Mouse (Mus musculus) erythroblast, embryonic 14.5 days (primary cell): ENCODE results near the gene Vtn. TPM values are rescaled to one million over a fixed set of nuclear protein-coding genes. Genes with fewer than 3 reads are reported as not detected.
"Not testable (repeated sequence)": the region's sequence is repeated elsewhere in the genome, so short reads cannot be mapped to it uniquely, and the experiment has no call there.

Experiments
- H3K27me3 ChIP-seq: 2 replicates; pipeline ENCODE4 v1.6.1; 2012; ENCODE audit warnings: inconsistent platforms; ENCODE audit not compliant: control insufficient read depth
- H3K36me3 ChIP-seq: 2 replicates; pipeline ENCODE4 v1.6.1; 2012; ENCODE audit warnings: mild to moderate bottlenecking, inconsistent platforms; ENCODE audit not compliant: control insufficient read depth
- H3K4me1 ChIP-seq: 2 replicates; pipeline ENCODE4 v1.6.1; 2012; ENCODE audit warnings: inconsistent platforms; ENCODE audit not compliant: control insufficient read depth
- H3K4me3 ChIP-seq: replicated peaks from 2 replicates; pipeline ENCODE3; 2012; ENCODE audit warnings: moderate library complexity, mild to moderate bottlenecking, inconsistent platforms
- H3K9me3 ChIP-seq: 2 replicates; pipeline ENCODE4 v1.6.1; 2012; ENCODE audit warnings: low read length, inconsistent platforms, mixed read lengths; ENCODE audit not compliant: control insufficient read depth
- GATA1 ChIP-seq: IDR thresholded peaks from 2 replicates; pipeline ENCODE4 v1.6.1; 2012; ENCODE audit warnings: low read length, inconsistent platforms, mixed read lengths
- TAL1 ChIP-seq: IDR thresholded peaks from 3 replicates; pipeline ENCODE4 v1.6.1; 2012; ENCODE audit warnings: low read length, inconsistent platforms, mixed read lengths
- polyA plus RNA-seq: library from polyadenylated mRNA; stranded (reverse); fragments of >175 nt; gene quantifications from 2 replicates; pipeline ENCODE4 v1.2.3, GENCODE M21; 2012

Vtn gene
- polyA plus RNA-seq, 1 experiment, result 0.28 TPM

- H3K4me3 ChIP-seq, result no peak overlapping the region
- H3K36me3 ChIP-seq, result peaks cover 50% of the 10 kb centered on the region
- no peaks in the 10 kb centered on the region for H3K27me3 ChIP-seq
- TF ChIP-seq TAL1 (no peak), GATA1 (no peak)
- no peaks in the 10 kb centered on the region for H3K9me3 ChIP-seq
- H3K4me1 ChIP-seq, result no peaks in the 10 kb centered on the region
These were observed 29.8 kb downstream of the Vtn start for GRCm38 (mm10) chr11:78528714-78529113.

GRCm38 (mm10) chr11:78530001-78530400 is 31.1 kb downstream of the Vtn start:
- H3K4me3 ChIP-seq, result no peak overlapping the region
- peaks cover 6% of the 10 kb centered on the region for H3K4me1 ChIP-seq
- no peak for TF ChIP-seq GATA1
- no peak for TF ChIP-seq TAL1
- H3K36me3 ChIP-seq, result peaks cover 41% of the 10 kb centered on the region
- H3K9me3 ChIP-seq, result no peaks in the 10 kb centered on the region
- no peaks in the 10 kb centered on the region for H3K27me3 ChIP-seq

DNA sequence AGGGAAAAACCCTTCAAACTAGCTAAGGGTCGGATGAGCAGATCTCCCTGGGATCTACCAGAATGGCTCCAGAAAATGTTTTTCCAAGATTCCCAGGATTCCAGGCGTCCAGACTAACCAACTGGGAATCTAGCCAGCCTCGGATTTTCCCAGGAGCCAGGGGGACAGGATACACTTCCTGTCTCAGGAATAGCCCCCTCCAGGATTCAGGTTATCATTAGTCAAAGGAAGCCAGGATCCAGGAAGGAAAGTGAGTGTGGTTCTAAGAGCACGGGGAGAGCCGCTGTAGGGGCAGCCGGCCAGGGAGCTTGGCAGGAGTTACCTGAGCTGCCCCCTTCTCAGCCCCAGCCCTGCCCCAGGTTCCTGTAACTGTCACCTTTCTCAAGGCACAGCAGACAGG is 32.2 kb downstream of the Vtn start:
- no peaks in the 10 kb centered on the region for H3K9me3 ChIP-seq
- TF ChIP-seq GATA1, result no peak
- no peak for TF ChIP-seq TAL1
- H3K4me1 ChIP-seq, result peaks cover 16% of the 10 kb centered on the region
- H3K27me3 ChIP-seq, result no peaks in the 10 kb centered on the region
- H3K4me3 ChIP-seq, result no peak overlapping the region
- H3K36me3 ChIP-seq, result peaks cover 32% of the 10 kb centered on the region

DNA sequence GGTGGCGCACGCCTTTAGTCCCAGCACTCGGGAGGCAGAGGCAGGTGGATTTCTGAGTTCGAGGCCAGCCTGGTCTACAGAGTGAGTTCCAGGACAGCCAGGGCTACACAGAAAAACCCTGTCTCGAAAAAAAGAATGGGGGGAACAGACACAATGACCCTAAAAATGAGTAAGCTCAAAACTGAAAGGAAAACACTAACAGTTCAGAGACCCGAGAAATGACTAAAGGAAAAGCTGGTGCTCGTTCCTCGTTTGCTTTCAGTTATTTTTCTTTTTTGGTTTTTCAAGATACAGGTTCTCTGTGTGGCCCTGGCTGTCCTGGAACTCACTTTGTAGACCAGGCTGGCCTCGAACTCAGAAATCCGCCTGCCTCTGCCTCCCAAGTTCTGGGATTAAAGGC is 32.6 kb downstream of the Vtn start:
- not testable (repeated sequence) for H3K4me3 ChIP-seq, H3K27me3 ChIP-seq, H3K9me3 ChIP-seq
- Histone ChIP-seq H3K36me3 (peaks cover 28% of the 10 kb centered on the region), H3K4me1 (peaks cover 16% of the 10 kb centered on the region)

- peaks cover 18% of the 10 kb centered on the region for H3K36me3 ChIP-seq
- H3K9me3 ChIP-seq, result no peaks in the 10 kb centered on the region
- H3K4me3 ChIP-seq, result no peak overlapping the region
- H3K4me1 ChIP-seq, result peaks cover 40% of the 10 kb centered on the region
- no peaks in the 10 kb centered on the region for H3K27me3 ChIP-seq
- no peak for TF ChIP-seq TAL1
- TF ChIP-seq GATA1, result no peak
These were observed 35.6 kb downstream of the Vtn start for GRCm38 (mm10) chr11:78534516-78534915.

- Histone ChIP-seq H3K4me1 (peaks cover 40% of the 10 kb centered on the region), H3K9me3 (no peaks in the 10 kb centered on the region), H3K4me3 (peak overlapping the region; percentile 77), H3K36me3 (peaks cover 23% of the 10 kb centered on the region), H3K27me3 (no peaks in the 10 kb centered on the region)
- TF ChIP-seq TAL1 (no peak), GATA1 (no peak)
These were observed 36.6 kb downstream of the Vtn start for GRCm38 (mm10) chr11:78535376-78536079.

DNA sequence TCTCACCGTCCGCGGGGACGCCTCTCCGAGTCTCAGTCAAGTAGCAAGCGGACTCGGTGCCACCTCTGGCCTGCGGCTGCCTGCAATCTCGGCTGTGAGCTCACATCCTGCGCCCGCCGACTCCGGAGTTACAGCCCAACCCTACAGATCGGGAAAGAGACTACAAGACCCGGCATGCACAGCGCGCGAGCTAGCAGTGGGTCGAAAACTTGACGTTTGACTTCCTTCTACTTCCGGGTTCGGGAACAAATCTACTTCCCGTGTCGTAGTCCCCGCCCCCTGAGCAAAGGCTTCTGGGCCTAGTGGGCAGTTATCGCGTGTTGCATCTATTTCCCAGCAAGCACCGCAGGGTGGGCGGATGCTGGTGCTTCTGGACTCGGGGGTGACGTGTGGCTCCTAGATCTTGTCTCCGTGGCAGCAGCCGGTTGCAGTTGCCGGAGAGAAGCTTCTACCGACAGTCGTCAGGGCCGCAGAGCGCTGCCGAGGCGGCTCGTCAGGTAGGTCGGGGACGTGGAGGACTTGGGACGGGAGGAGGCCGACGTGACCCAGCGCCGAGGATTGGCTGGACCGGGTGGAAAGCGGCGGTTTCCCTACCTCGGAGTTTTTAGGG is 37.3 kb downstream of the Vtn start, which contains the start of the genes Tnfaip1 and Ift20:
Tnfaip1 (minus strand) TSS at position 253 of the 610 bp plus-strand sequence.
Ift20 (plus strand) TSS at position 282 of the 610 bp plus-strand sequence.
- peaks cover 29% of the 10 kb centered on the region for H3K36me3 ChIP-seq
- TF ChIP-seq GATA1, result peak; percentile 88
- TF ChIP-seq TAL1, result no peak
- H3K9me3 ChIP-seq, result no peaks in the 10 kb centered on the region
- peaks cover 40% of the 10 kb centered on the region for H3K4me1 ChIP-seq
- peak within 1 kb of the TSS; percentile 77 for H3K4me3 ChIP-seq
- no peaks in the 10 kb centered on the region for H3K27me3 ChIP-seq

GRCm38 (mm10) chr11:78536690-78537084 is 37.8 kb downstream of the Vtn start:
- Histone ChIP-seq H3K4me1 (peaks cover 40% of the 10 kb centered on the region), H3K36me3 (peaks cover 34% of the 10 kb centered on the region), H3K27me3 (no peaks in the 10 kb centered on the region), H3K9me3 (no peaks in the 10 kb centered on the region), H3K4me3 (peak overlapping the region; percentile 77)
- TF ChIP-seq GATA1 (no peak), TAL1 (no peak)

DNA sequence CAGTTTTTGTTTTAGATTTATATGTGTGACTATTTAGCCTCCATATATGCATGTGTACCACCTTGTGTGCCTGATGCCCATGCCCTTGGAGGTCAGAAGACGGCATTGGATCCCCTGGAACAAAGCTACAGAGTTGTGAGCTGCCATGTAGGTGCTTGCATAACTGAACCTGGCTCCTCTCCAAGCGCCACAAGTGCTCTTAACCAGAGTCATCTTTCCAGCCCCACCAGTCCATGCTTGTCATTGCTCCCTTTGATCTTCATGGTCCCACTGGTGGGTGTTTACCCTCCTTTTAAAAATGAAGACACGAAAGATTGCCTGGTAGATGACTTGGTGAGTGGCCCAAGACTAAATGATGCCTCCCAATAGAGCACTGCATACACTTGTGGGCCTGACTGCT is 41.5 kb downstream of the Vtn start:
- Histone ChIP-seq H3K4me1 (peaks cover 36% of the 10 kb centered on the region), H3K4me3 (no peak overlapping the region), H3K27me3 (no peaks in the 10 kb centered on the region), H3K36me3 (peaks cover 64% of the 10 kb centered on the region), H3K9me3 (no peaks in the 10 kb centered on the region)
- no peak for TF ChIP-seq GATA1
- TF ChIP-seq TAL1, result no peak
